Mouse (Mus musculus): ENCODE data around the gene Qdpr.
A peak's percentile ranks its signal among the peaks of the same experiment; 100 is the strongest.

Gene Qdpr

GRCm38 (mm10) chr5:45449831-45450716 lies at the start of gene Qdpr:
TSS of gene Qdpr (minus strand) at chr5:45450236.
- DNase-seq (ENCODE audit: low spot score): peak; percentile 82

DNA sequence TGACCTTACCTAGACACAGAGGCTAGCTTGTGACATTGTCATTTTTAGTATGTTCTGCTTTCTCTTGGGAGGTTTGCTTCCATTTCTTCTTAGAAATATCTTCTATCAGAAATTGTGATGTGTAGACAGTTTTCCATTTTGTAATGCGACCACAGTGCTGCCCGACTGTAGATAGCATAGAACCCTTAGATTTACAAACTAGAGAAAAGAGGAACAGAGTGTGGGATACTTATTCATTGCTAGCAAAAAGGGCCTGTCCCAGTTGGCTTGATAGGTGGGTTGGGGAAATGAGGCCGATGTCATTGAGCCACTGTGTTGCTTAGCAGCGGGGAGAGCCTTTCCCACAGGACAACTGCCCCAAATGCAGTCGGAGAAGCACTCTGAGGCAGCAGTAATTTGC lies 47.5 kb upstream of the Qdpr start:
- DNase-seq (ENCODE audit: low spot score): no peak

GRCm38 (mm10) chr5:45496930-45497550 lies 47.0 kb upstream of the Qdpr start:
- DNase-seq (ENCODE audit: low spot score): no peak

GRCm38 (mm10) chr5:45496479-45496878 lies 46.4 kb upstream of the Qdpr start:
- no peak for DNase-seq (ENCODE audit: low spot score)

DNA sequence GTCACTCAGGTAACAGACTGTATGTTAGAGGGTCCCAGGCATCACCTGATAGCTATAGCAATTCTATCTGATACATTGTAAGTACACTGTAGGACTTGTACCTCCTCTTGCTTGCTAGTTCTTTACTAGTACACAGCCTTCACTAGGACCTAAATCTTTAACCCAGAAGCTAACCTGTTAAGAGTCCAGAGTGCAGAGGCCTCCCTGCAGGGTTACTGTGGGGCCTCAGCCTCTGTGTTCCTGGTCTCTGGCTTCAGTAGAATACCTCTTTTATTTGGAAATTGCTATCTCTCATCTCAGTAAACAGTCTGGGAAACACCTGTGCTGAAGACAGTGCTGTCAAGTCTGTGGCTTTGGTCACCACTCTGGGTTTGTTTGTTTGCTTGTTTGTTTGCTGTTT lies 46.0 kb upstream of the Qdpr start:
- no peak for DNase-seq (ENCODE audit: low spot score)

- no peak for DNase-seq (ENCODE audit: low spot score)
Observed at GRCm38 (mm10) chr5:45495429-45495975, 45.5 kb upstream of the Qdpr start.

GRCm38 (mm10) chr5:45494093-45494755 lies 44.2 kb upstream of the Qdpr start:
- DNase-seq (ENCODE audit: low spot score): no peak

GRCm38 (mm10) chr5:45493191-45494092 lies 43.4 kb upstream of the Qdpr start, which contains the start of gene Lap3:
TSS of gene Lap3 (plus strand) at chr5:45493374.
- DNase-seq (ENCODE audit: low spot score): peak; percentile 99

DNA sequence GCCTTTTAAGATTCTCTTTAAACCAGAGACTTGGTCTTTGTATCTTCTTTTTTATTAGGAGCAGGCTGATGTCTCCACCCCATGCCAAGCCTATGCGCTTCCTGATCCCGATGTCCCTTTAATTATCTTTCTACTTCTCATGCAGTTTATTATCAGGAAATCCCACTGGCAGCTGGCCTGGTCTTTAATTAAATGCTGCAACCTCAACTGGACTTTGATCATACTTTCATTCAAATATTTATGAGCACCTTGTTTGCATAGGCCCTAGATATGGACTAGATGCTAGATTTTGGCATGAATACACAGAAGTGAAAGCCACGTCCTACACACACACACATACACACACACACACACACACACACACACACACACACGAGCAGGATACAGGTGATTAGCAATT lies 41.7 kb upstream of the Qdpr start:
- no peak for DNase-seq (ENCODE audit: low spot score)

GRCm38 (mm10) chr5:45483654-45484053 lies 33.6 kb upstream of the Qdpr start:
- no peak for DNase-seq (ENCODE audit: low spot score)

DNA sequence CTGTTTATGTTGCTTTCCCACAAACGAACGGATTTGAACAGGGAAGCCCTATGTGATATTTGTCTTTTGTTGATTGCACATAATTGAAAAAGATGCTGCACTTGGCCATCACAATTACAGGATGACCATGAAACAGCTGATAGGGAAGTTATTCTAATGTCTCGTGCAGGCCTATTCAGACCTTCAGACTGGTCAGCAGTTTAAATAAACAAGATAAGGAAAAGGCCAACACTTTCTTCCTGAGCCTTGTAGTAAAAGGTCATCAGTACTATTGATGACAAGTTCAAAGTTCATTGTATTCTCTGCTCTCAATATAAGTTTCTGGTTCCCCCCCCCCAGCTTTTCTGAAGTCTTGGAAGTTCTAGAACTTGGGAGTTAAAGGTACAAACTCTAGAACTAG lies 32.6 kb upstream of the Qdpr start:
- no peak for DNase-seq (ENCODE audit: low spot score)

DNA sequence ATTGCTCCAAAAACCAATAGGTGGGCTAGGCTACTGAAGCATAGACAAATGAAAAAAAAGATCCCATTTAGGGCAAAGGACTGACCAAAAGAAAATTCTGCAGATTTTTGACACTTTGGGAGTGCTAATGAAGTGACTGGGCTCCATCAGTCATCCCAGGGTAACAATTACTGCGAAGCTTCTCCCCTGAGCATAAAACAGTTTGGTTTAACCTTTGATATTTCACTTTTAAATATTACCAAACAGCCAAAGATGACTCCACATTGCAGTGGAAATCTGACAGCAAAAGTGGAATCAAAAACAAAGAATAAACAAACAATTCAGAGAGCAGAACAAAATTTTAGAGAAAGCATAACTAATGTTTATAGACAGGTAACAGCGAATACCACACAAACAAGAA lies 31.1 kb upstream of the Qdpr start:
- no peak for DNase-seq (ENCODE audit: low spot score)

DNA sequence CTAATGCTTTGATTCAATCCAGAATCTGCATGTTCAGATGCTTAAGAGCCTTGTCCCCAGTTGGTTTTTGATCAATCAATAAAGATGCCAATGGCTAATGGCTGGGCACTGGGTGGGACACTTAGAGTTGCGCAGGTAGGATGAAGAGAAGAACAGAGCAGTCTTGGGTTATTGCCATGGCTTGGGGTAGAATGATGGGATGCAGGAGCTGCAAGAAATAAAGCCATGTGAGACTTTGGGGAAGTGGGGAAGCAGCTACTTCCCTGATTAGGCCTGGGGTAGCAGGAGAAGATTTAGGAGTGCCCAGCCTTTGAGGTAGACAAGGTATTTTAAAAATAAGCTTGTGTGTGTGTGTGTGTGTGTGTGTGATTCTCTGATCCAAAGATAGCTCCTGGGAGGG lies 30.0 kb upstream of the Qdpr start:
- DNase-seq (ENCODE audit: low spot score): no peak

- no peak for DNase-seq (ENCODE audit: low spot score)
Observed at GRCm38 (mm10) chr5:45477601-45478000, 27.6 kb upstream of the Qdpr start.

- DNase-seq (ENCODE audit: low spot score): no peak
Observed at GRCm38 (mm10) chr5:45476288-45476687, 26.3 kb upstream of the Qdpr start.

DNA sequence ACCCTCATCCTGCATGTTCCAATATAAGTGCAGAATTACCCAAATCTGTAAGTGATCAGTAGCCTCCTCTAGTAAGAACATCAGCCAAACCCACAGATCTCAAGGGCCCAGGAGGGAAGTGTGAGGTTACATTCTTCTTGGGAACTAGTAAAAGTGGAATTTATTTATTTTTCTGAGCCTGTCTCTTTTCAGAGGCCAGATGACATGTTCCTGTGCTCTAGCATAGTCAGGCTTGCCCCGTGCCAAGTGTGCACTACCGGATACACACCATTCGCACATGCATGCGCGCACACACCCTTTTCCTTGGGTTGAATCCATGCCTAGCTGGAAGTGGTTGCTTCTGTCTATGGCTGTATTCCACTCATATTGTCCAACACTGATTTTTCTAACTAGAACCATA lies 25.7 kb upstream of the Qdpr start:
- DNase-seq (ENCODE audit: low spot score): no peak

GRCm38 (mm10) chr5:45474758-45475157 lies 24.7 kb upstream of the Qdpr start:
- no peak for DNase-seq (ENCODE audit: low spot score)

DNA sequence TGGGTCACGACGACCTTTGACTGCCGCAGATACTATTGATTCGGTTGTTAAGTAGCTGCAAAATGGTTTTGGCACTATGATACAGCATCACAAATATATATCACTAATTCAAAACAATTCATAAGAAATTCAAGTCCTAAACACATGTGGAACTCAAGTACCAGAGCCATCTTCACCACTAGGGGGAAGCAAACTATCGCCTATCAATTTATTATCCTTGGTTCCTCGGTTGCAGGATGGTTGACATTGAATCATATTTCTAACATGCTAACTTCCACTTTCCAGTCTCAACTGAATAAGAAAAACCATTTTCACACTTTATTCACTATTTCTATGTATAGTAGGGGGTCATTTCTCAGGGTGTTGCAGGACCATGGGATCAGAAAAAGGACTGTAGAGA lies 24.2 kb upstream of the Qdpr start:
- DNase-seq (ENCODE audit: low spot score): peak; percentile 51

- DNase-seq (ENCODE audit: low spot score): no peak
Observed at GRCm38 (mm10) chr5:45473521-45473920, 23.5 kb upstream of the Qdpr start.

DNA sequence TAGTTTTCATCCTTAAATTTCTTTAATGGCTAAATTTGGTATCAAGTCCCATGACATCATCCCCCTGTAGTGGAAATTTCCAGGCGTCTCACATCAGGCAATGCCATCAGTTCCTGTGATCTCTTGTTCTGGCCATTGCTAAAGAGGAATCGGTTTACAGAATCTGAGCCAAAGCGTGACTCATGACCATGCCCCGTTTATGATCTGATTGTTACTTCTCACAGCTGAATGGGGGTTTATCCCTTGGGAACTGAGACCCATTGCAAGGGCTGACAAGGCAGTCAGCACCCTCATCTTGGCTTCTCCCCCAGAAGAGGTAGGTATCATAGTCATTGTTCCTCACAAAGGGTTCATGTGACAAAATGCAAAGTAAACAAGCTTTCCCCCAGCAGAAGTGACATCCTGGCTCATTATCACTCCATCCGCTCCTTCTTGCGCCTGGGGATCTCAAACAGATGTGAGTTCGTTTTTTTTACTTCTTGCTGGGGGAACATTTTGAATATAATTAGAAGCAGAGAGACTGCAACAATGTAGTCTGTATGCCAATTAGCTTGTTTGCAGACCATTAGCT lies 22.9 kb upstream of the Qdpr start:
- DNase-seq (ENCODE audit: low spot score): no peak

GRCm38 (mm10) chr5:45454456-45454855 lies 4.4 kb upstream of the Qdpr start:
- DNase-seq (ENCODE audit: low spot score): no peak

Measured in ovary, postnatal 14 days (tissue).